Mouse (Mus musculus) thymus, adult 18-20 months (tissue): Measurements from ENCODE around the gene Snph.
A peak's percentile ranks its signal among the peaks of the same experiment; 100 is the strongest.

Source experiments
- DNase-seq, 2 experiments: peaks; one replicate each; pipeline ENCODE4 v3.0.0; 2022; ENCODE audit warnings: mixed read lengths in 2 of 2

Snph gene

DNA sequence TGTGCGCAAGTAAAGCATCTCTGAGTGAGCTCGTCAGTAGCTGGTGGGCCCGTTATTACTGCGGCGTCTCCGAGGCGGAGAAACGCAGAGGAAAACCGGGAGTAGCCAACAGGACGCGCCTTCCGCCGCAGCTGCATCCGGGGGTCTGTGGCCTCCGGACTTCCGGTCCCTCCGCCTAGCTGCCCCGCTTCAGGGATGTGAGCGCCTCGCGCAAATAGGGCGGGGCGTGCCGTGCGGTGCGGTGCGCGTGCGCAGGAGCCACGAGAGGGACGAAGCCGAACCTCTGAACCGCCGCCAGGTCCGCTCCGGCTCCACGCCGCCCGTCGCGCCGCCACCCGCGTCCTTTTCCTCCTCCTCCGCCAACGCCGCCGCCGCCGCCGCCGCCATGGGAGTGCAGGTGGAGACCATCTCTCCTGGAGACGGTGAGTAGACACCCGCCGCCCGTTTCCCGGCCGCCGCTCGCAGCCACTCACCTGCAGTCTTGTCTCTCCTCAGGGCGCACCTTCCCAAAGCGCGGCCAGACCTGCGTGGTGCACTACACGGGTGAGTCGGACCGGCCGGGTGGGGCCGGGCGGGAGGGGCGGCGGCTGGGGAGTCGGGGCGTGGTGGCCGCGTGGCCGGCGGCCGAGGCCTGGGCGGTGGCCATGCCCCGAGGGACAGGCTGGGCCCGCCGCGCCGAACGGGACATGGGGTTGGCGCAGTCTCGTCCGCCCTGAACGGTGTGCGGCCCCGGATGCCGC is 89.9 kb downstream of the Snph start, which contains the start of gene Fkbp1a:
TSS of gene Fkbp1a (plus strand) at position 161 of the 740 bp plus-strand sequence.
- DNase-seq = peak; percentile 88 to 92
